Mouse (Mus musculus) thymus, adult 2 months (tissue): ENCODE measurements around the gene Nfia. TPM values are rescaled to one million over a fixed set of nuclear protein-coding genes. Genes with fewer than 3 reads are reported as not detected.

ENCODE experiments used
- DNase-seq: peaks from one replicate; pipeline ENCODE4 v3.0.0; 2021
- H3K27ac ChIP-seq: fragments of 200-500 bp; 2 replicates; pipeline ENCODE4 v1.5.1; 2012; ENCODE audit warnings: low read length, control low read depth; ENCODE audit not compliant: control insufficient read depth, insufficient read depth
- H3K27me3 ChIP-seq: fragments of 200-500 bp; 2 replicates; pipeline ENCODE4 v1.6.1; 2012; ENCODE audit warnings: mild to moderate bottlenecking, low read length, moderate library complexity, mixed read lengths; ENCODE audit not compliant: control insufficient read depth, insufficient read depth
- H3K36me3 ChIP-seq: fragments of 200-500 bp; 2 replicates; pipeline ENCODE4 v1.6.1; 2012; ENCODE audit warnings: mild to moderate bottlenecking, low read length, moderate library complexity; ENCODE audit not compliant: control insufficient read depth, insufficient read depth
- H3K4me1 ChIP-seq: fragments of 200-500 bp; replicated peaks from 2 replicates; pipeline ENCODE4 v1.6.1; 2012; ENCODE audit warnings: low read length; ENCODE audit not compliant: control insufficient read depth, insufficient read depth
- H3K4me3 ChIP-seq: fragments of 200-500 bp; 2 replicates; pipeline ENCODE4 v1.5.1; 2012; ENCODE audit warnings: mild to moderate bottlenecking, low read length, control low read depth, moderate library complexity; ENCODE audit not compliant: control insufficient read depth, insufficient read depth
- CTCF ChIP-seq: fragments of 200-500 bp; IDR thresholded peaks from 2 replicates; pipeline ENCODE4 v1.5.1; 2012; ENCODE audit warnings: mild to moderate bottlenecking, control low read depth, low read length, moderate library complexity, borderline replicate concordance; ENCODE audit not compliant: control insufficient read depth, poor library complexity, insufficient read depth; ENCODE audit errors: extremely low read depth
- POLR2A ChIP-seq: fragments of 200-500 bp; IDR thresholded peaks from 2 replicates; pipeline ENCODE4 v1.6.1; 2012; ENCODE audit warnings: mild to moderate bottlenecking, low read length, control low read depth, moderate library complexity; ENCODE audit not compliant: control insufficient read depth, poor library complexity, insufficient read depth; ENCODE audit errors: extremely low read depth
- WGBS: fragments of 180-500 bp; shearing (Covaris S2); methylation state at CpG from one replicate; pipeline ENCODE4 v1.1.7; 2018; 5-methylcytosine and 5-hydroxymethylcytosine counted together
- polyA plus RNA-seq: library from polyadenylated mRNA; depleted of rRNA; stranded (reverse); fragments of >200 nt; gene quantifications from 2 replicates; pipeline ENCODE4 v1.2.3, GENCODE M21; 2012

The Nfia gene
- polyA plus RNA-seq, 1 experiment: 26.4 TPM

DNA sequence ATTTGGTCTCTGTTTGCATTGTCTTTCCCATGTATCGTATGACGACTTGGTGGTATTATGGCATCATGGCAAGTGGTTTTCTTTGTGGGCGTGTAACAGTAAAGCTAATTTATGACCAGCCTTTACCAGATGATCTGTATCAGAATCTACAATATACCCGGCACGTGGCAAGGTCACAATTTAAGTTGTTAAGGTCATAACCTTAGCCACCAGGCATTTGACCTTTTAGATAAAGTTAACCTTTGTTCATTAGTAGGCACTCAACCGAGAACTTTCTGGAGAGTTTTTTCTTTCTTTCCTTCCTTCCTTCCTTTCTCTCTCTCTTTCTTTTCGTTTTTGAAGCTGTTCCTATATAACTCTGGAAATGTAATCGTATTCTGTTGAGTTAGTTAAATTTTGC, 14.0 kb downstream of the Nfia start:
- Histone ChIP-seq H3K4me1 (no peaks in the 10 kb centered on the region), H3K27me3 (no peaks in the 10 kb centered on the region), H3K4me3 (no peak overlapping the region), H3K27ac (no peak overlapping the region), H3K36me3 (no peaks in the 10 kb centered on the region)
- no peak for DNase-seq
- TF ChIP-seq POLR2A (no peak), CTCF (no peak)
- WGBS: 88% methylated on average over 8 of the region's 8 CpGs

DNA sequence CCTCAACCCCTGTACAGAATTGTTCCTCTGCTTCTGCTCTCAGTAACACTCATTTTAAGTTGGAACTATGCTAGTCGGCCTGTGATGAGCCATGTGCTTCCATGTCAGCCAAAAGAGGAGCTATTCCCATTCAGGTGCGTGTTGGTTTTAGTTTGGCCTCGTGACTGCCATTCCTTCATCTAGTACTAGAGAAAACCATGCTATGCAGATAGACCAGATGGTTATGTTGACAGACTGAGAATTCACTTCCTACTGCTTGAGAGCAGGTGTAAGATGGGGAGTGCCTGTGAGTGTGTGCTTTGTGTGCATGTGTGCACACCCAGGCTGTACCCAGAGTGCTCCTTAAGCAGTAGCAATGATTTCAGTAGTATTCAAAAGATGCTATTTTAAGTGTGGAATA, 15.0 kb downstream of the Nfia start:
- DNase-seq: no peak
- 87% methylated on average over 3 of the region's 3 CpGs for WGBS
- H3K27ac ChIP-seq: no peak overlapping the region
- TF ChIP-seq POLR2A (no peak), CTCF (no peak)
- H3K27me3 ChIP-seq: no peaks in the 10 kb centered on the region
- H3K36me3 ChIP-seq: no peaks in the 10 kb centered on the region
- H3K4me1 ChIP-seq: no peaks in the 10 kb centered on the region
- no peak overlapping the region for H3K4me3 ChIP-seq

DNA sequence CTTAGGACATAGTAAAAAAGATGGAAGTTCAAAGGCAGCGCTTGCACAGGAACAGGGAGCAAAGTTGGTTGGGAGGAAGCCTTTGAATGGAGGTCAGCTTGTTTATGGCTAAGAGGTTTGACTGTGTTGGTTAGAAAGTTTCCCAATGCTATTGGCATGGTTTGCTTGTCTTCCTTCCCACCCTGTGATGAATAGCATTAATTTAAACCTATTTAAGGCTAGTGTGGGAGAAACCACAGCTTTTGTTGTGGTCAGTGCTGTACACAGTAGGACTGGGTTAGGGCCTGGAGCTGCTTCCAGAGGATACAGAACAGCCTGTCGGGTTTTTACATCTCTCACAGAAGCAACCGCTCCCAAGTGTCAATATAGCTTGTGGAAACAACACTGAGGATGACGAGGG, 16.0 kb downstream of the Nfia start:
- WGBS: 80% methylated on average over 4 of the region's 4 CpGs
- DNase-seq: no peak
- Histone ChIP-seq H3K4me3 (no peak overlapping the region), H3K36me3 (no peaks in the 10 kb centered on the region), H3K4me1 (no peaks in the 10 kb centered on the region), H3K27ac (no peak overlapping the region), H3K27me3 (no peaks in the 10 kb centered on the region)
- TF ChIP-seq POLR2A (no peak), CTCF (no peak)

GRCm38 (mm10) chr4:97793931-97794330, 21.4 kb downstream of the Nfia start:
- no peaks in the 10 kb centered on the region for H3K4me1 ChIP-seq
- H3K4me3 ChIP-seq: no peak overlapping the region
- no peak for DNase-seq
- no peak overlapping the region for H3K27ac ChIP-seq
- TF ChIP-seq POLR2A (no peak), CTCF (no peak)
- no peaks in the 10 kb centered on the region for H3K27me3 ChIP-seq
- WGBS: 95% methylated on average over 10 of the region's 10 CpGs
- H3K36me3 ChIP-seq: no peaks in the 10 kb centered on the region

DNA sequence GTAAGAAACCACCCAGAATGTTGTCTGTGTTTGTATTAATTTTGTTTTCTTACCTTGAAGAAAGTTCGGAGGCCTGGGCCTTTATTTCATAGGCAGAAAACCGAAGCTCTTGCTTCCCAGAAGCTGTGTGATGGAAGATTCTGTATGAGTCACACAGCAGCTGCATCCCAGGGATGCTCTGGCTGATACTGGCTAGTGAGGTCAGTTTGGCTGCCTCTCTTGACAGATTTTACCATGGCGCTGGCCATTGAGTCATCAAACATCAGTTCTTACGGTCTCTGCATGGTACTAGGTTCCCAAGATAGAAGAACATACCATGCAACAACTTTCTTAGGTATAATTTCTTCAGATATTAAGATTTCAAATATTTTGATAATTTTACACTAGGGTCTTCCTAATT, 22.3 kb downstream of the Nfia start:
- WGBS: 93% methylated on average over 4 of the region's 4 CpGs
- Histone ChIP-seq H3K27me3 (no peaks in the 10 kb centered on the region), H3K4me3 (no peak overlapping the region), H3K4me1 (no peaks in the 10 kb centered on the region), H3K36me3 (no peaks in the 10 kb centered on the region), H3K27ac (no peak overlapping the region)
- no peak for TF ChIP-seq CTCF
- no peak for TF ChIP-seq POLR2A
- DNase-seq: no peak

DNA sequence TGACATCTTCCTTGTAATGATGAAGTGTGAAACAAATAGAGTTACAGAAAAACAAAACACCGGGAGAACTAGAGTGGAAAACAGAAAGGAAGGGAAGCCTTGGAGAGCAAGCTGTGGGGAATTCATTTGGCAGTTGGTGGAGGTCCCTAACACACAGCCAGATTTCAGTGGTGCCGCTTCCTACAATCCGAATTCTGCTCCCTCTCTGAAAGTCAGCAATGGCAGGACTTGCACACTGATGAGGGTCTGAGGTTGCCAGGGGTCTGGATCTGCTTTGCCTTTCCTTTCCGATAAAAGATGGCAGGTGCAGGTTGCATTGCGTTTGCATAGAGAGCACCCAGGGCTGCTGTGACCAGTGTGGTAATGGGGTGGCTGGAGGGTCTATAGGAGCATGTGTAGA, 23.4 kb downstream of the Nfia start:
- WGBS: 91% methylated on average over 5 of the region's 5 CpGs
- Histone ChIP-seq H3K4me1 (no peaks in the 10 kb centered on the region), H3K4me3 (no peak overlapping the region), H3K36me3 (no peaks in the 10 kb centered on the region), H3K27ac (no peak overlapping the region), H3K27me3 (no peaks in the 10 kb centered on the region)
- TF ChIP-seq CTCF: no peak
- TF ChIP-seq POLR2A: no peak
- DNase-seq: no peak

- Histone ChIP-seq H3K27ac (no peak overlapping the region), H3K36me3 (no peaks in the 10 kb centered on the region), H3K4me3 (no peak overlapping the region), H3K27me3 (no peaks in the 10 kb centered on the region), H3K4me1 (no peaks in the 10 kb centered on the region)
- no peak for DNase-seq
- WGBS: 93% methylated on average over 10 of the region's 10 CpGs
- no peak for TF ChIP-seq POLR2A
- TF ChIP-seq CTCF: no peak
Measured at GRCm38 (mm10) chr4:97796505-97796904, 24.0 kb downstream of the Nfia start.
